Mouse (Mus musculus) lung, adult 2 months (tissue): ENCODE measurements around the gene Zfp217. TPM values are rescaled to one million over a fixed set of nuclear protein-coding genes. Genes with fewer than 3 reads are reported as not detected.
"Not testable (repeated sequence)": the region's sequence is repeated elsewhere in the genome, so short reads cannot be mapped to it uniquely, and the experiment has no call there.

Experiments used
- DNase-seq: peaks from one replicate; pipeline ENCODE4 v3.0.0; 2022
- H3K4me1 ChIP-seq: fragments of 200-500 bp; 2 replicates; pipeline ENCODE4 v1.6.1; 2011; ENCODE audit warnings: low read length; ENCODE audit not compliant: control insufficient read depth, insufficient read depth
- H3K4me3 ChIP-seq: fragments of 200-500 bp; replicated peaks from 2 replicates; pipeline ENCODE3; 2011; ENCODE audit warnings: low read depth, mild to moderate bottlenecking, control low read depth, low read length; ENCODE audit errors: extremely low read depth
- CTCF ChIP-seq: fragments of 200-500 bp; IDR thresholded peaks from 2 replicates; pipeline ENCODE4 v1.5.1; 2011; ENCODE audit warnings: mild to moderate bottlenecking, low read length, control low read depth; ENCODE audit not compliant: insufficient read depth
- POLR2A ChIP-seq: fragments of 200-500 bp; IDR thresholded peaks from 2 replicates; pipeline ENCODE4 v1.6.1; 2011; ENCODE audit warnings: low read depth, mild to moderate bottlenecking, control low read depth, low read length, borderline replicate concordance; ENCODE audit errors: extremely low read depth
- WGBS: fragments of 180-500 bp; shearing (Covaris S2); methylation state at CpG from one replicate; pipeline ENCODE4 v1.1.7; 2018; 5-methylcytosine and 5-hydroxymethylcytosine counted together
- polyA plus RNA-seq: library from polyadenylated mRNA; depleted of rRNA; stranded (reverse); fragments of >200 nt; gene quantifications from 2 replicates; pipeline ENCODE4 v1.2.3, GENCODE M21; 2012

Gene Zfp217
- polyA plus RNA-seq, 1 experiment, result 19.8 TPM

DNA sequence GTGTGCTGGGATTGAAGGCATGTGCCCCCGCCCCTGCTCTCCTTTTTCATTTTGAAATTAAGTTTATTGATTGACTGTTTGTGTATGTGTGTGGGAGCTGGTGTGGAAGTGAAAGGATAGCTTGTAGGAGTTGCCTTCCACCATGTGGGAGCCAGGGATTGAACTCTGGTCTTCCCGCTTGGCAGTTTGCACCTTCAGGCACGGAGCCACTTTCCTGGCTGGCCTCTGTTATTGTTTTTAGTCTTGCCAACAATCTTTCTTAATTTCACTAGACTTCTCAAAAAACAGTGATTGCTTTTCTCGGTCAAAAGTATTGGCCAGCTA, 35.9 kb upstream of the Zfp217 start:
- no peak overlapping the region for H3K4me3 ChIP-seq
- DNase-seq, result no peak
- peaks cover 8% of the 10 kb centered on the region for H3K4me1 ChIP-seq
- TF ChIP-seq POLR2A (no peak), CTCF (no peak)
- 50% methylated on average over 4 of the region's 4 CpGs for WGBS

DNA sequence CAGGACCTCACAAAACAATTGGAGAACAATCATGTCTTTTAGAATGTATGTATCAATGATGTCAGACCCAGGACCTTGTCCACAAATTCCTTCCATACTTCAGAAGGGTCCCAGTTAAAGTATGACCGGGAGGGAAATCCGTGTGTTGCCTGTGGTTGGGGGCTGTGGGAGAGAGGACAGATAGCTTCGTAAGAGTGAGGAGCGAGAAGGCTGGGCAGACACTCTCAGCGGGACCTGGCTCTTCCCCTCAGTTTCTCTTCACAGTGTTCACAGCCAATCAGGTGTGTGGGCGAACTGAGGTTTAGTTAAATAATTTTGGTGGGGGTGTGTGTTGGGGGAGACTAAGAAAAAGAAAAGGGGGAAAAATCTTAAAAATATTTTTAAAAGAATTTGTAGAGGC, 34.0 kb upstream of the Zfp217 start:
- DNase-seq, result no peak
- 91% methylated on average over 6 of the region's 6 CpGs for WGBS
- TF ChIP-seq POLR2A (no peak), CTCF (no peak)
- H3K4me3 ChIP-seq, result no peak overlapping the region
- peaks cover 11% of the 10 kb centered on the region for H3K4me1 ChIP-seq

DNA sequence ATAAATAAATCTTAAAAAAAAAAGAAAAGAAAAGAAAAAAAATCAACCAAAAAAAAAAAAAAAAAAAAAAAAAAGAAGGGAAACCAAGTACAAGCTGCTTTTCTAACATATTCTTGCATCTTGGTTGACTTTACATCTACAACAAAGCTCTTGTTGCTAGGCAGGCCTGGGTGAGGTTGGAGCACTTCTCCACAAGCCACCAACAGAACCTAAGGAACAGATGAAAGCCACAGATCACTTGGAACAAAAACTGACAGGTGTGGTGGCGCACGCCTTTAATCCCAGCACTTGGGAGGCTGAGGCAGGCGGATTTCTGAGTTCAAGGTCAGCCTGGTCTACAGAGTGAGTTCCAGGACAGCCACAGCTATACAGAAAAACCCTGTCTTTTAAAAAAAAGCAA, 32.9 kb upstream of the Zfp217 start:
- peaks cover 11% of the 10 kb centered on the region for H3K4me1 ChIP-seq
- WGBS, result 98% methylated on average over 3 of the region's 3 CpGs
- not testable (repeated sequence) for DNase-seq, H3K4me3 ChIP-seq

DNA sequence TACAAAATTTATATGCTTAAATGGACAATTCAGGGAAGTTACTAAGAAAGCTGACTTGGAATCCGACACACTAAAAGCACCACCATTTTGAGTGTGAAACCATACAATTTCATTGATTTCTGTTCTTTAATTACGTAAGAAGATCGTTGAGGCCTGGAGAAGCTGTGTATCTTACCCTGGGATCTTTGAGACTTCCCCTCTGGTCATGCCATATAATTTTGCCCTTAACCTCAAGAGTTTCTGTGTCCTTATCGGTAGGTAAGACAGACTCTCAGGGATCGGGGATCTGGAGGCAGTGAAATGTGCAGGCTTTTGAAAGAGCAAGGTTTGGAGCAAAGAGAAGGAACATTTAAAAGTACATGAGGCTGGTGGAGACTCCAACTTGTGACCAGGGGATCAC, 31.4 kb upstream of the Zfp217 start:
- no peak overlapping the region for H3K4me3 ChIP-seq
- WGBS, result 89% methylated on average over 5 of the region's 5 CpGs
- no peak for DNase-seq
- H3K4me1 ChIP-seq, result peaks cover 7% of the 10 kb centered on the region
- TF ChIP-seq CTCF (no peak), POLR2A (no peak)

DNA sequence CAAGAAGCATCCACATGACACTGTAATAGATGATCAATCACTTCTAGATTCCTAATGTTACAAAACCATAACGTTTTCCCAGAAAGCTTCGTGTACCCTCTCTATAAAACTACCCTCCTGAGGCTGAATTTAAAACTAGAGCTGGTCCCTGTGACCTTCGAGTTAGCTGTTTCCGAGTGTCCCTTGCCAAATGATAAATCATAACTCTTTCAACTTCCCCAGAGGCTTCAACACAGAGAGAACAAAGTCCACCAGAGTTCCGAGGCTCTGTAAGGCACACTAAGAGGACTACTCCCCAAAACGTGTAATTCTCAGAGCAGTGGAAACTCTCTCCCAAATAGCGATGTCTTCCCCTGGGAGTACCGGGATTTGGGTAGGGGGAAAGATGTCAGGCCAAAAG, 29.4 kb upstream of the Zfp217 start:
- TF ChIP-seq POLR2A (no peak), CTCF (no peak)
- 19% methylated on average over 8 of the region's 8 CpGs for WGBS
- DNase-seq, result no peak

DNA sequence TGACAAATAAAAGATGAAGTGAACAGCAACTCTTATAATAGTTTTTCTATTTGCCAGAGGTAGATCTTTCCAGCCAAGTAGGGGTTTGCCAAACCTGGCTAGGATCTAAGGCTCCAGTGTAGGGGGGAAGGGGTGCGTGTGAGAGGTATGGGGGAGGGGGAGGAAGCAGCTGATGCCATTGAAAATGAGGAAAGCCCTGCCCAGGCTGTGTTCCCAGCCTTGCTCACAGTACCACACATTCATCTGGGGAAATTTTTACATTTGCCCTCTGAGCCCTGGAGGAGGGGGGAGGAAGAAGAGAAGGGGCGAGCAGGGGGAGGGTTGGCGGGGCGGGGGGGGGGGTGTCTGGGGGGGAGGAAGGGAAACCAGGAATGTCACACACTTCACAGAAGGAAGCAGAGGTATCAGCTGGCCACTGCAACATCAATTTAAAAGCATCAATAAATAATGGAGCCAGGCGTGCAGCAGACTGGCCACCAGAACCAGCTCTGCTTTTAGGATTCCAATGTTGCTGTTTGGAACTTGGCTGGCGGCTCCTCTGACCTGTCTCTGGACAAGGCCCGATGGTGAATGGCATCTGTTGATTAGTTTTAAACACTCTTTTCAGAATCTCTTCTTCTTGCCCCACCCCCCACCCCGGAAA, 28.5 kb upstream of the Zfp217 start:
- peaks cover 3% of the 10 kb centered on the region; the same call in 1 of the 2 replicates for H3K4me1 ChIP-seq
- no peak overlapping the region for H3K4me3 ChIP-seq
- DNase-seq, result no peak
- no peak for TF ChIP-seq CTCF
- no peak for TF ChIP-seq POLR2A
- WGBS, result 37% methylated on average over 7 of the region's 8 CpGs

More for the DNA sequence above, 29.4 kb upstream of the Zfp217 start:
- H3K4me1 ChIP-seq, result peaks cover 3% of the 10 kb centered on the region; the same call in 1 of the 2 replicates
- no peak overlapping the region for H3K4me3 ChIP-seq

DNA sequence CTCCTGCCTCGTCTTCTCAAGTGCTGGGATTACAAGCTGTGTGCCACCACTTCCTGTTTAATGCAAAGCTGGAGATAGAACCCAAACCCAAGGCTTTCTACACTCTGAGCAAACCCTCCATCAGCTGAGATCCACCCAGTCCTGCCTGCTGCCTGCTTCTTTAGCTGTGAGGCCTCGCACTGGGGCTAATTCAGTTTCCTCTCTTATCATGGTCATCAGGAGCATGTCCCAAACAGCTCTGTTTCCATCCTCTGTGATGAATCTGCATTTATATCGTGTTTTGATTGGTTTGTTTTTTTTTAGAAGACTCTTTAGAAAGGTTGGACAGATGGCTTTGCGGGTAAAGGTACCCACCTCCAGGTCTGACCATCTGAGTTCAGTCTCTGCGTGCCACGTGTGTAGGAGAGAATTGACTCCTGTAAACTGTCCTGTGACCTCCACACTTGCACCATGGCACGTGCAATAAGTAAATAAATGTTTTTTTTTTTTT, 27.8 kb upstream of the Zfp217 start:
- DNase-seq, result no peak
- no peak for TF ChIP-seq POLR2A
- no peak for TF ChIP-seq CTCF
- Histone ChIP-seq H3K4me3 (no peak overlapping the region), H3K4me1 (peaks cover 3% of the 10 kb centered on the region; the same call in 1 of the 2 replicates)
- WGBS, result 43% methylated on average over 7 of the region's 7 CpGs

DNA sequence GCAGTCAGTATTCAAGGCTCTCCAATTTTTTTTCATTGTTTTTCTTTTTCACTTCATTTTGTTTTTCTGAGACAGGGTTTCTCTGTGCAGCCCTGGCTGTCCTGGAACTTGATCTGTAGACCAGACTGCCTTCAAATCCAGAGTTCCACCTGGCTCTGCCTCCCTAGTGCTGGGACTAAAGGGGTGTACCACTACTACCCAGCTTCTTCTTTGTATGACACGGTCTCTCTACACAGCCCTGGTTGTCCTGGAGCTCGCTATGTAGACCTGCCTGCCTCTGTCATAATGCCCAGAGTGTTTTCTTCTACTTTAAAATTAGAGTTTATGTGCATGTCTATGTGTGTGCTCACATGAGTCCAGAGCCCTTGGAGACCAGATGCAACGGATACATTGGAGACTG, 27.3 kb upstream of the Zfp217 start:
- no peak overlapping the region for H3K4me3 ChIP-seq
- H3K4me1 ChIP-seq, result peaks cover 3% of the 10 kb centered on the region; the same call in 1 of the 2 replicates
- DNase-seq, result no peak
- WGBS, result 81% methylated on average over 3 of the region's 3 CpGs
- TF ChIP-seq POLR2A, result no peak
- no peak for TF ChIP-seq CTCF

DNA sequence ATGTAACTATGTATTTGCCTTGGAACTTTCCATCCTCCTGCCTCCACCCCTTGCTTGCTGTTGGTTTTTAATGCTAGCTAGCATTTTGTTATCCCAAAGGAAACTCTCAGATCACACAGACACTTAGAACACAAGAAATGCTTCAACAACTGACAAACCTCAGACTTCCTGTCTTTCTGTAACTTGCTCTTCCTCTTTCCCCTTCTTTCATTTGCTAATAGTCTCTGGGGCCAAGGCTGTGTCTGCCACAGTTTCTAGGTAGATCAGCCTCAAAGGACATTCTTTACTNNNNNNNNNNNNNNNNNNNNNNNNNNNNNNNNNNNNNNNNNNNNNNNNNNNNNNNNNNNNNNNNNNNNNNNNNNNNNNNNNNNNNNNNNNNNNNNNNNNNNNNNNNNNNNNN, 21.2 kb upstream of the Zfp217 start:
- TF ChIP-seq CTCF (no peak), POLR2A (no peak)
- no peak for DNase-seq
- Histone ChIP-seq H3K4me1 (no peaks in the 10 kb centered on the region), H3K4me3 (no peak overlapping the region)

DNA sequence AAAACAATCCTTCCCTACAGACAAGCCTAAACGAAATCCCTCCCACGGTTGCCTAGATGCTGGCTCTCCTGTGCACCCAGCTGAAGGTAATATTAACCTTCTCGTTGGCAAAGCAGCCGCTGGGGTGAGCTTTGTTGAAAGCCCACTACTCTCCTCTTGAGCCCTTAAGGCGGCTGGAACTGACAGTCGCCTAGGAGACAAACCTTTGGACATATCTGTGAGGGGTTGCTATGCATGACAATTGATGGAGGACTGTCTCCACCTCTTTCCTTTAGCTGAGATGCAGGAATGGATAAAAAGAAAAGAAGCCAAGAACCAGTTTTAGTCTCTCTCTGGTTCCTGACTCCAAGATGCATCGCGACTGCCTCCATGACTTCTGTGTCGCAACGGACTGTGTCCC, 17.7 kb upstream of the Zfp217 start:
- Histone ChIP-seq H3K4me1 (peaks cover 2% of the 10 kb centered on the region; the same call in 1 of the 2 replicates), H3K4me3 (no peak overlapping the region)
- no peak for DNase-seq
- WGBS, result 87% methylated on average over 10 of the region's 10 CpGs
- TF ChIP-seq CTCF, result no peak
- TF ChIP-seq POLR2A, result no peak
